Mouse (Mus musculus): ENCODE measurements around the gene Cblb. TPM values are rescaled to one million over a fixed set of nuclear protein-coding genes. Genes with fewer than 3 reads are reported as not detected.
A peak's percentile ranks its signal among the peaks of the same experiment; 100 is the strongest.

The Cblb gene
- total and polyA plus RNA-seq, 2 experiments: 2.5 to 6.9 TPM

DNA sequence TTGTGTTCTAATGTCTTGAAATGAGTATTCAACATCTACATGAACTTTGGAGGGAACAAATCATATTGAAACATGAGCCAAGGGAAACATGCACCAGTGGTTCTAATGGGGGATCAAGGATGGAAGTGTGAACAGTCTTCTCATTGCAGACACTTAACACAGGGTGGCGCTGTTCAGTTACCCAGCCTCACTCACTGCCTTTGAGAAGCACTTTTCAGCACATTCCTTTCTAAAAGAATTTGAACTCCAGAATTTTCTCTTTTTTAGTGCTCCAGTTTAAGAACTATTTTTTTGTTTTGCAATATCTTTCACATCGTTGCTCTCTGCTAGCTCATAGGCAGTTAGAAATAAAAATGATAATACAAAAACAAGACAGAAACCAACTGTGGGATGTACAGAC is 188.0 kb downstream of the Cblb start:
- no peaks in the 10 kb centered on the region for H3K27me3 ChIP-seq (ENCODE audit: control insufficient read depth, insufficient read depth, low read length)
- DNase-seq (ENCODE audit: extremely low read depth, low read depth, low spot score): peak; percentile 41
- TF ChIP-seq CTCF (IDR thresholded peaks at IDR 0.05; ENCODE audit: low read depth, low read length): peak; percentile 72
- TF ChIP-seq POLR2A (IDR thresholded peaks at IDR 0.05; ENCODE audit: extremely low read depth, insufficient read depth, low read length): no peak
- 21% methylated on average over 2 of the region's 2 CpGs for WGBS
- no peak overlapping the region for H3K9ac ChIP-seq (ENCODE audit: low read depth, low read length)
- no peak overlapping the region for H3K4me3 ChIP-seq (ENCODE audit: insufficient read depth, low read depth, low read length)
- H3K79me2 ChIP-seq (ENCODE audit: control insufficient read depth, insufficient read depth, low read length): no peaks in the 10 kb centered on the region
- H3K4me1 ChIP-seq (ENCODE audit: control insufficient read depth, insufficient read depth, low read length): no peaks in the 10 kb centered on the region
- no peak overlapping the region for H3K27ac ChIP-seq (replicated peaks; ENCODE audit: insufficient read depth, low read depth, low read length)
- H3K36me3 ChIP-seq (ENCODE audit: control insufficient read depth, insufficient read depth, low read length): no peaks in the 10 kb centered on the region

DNA sequence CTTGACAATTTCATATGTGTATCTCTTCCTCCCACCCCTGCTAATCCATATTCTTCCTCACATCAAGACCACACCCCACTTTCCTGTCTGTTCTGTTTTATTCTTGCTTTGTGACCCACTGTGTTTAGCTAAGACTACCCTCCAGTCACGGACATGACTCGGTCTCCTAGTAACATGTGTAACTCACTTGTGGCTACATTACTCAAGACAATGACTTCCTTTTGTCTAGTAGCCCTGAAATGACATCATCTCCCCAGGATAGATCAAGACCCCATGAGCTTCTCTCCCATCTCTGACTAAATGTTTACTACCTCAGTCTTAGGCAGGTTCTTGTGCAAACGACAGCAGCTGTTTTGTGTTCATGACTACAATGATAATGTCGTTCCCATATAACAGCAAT is 191.9 kb downstream of the Cblb start:
- WGBS: 82% methylated on average over 4 of the region's 4 CpGs
- H3K4me1 ChIP-seq (ENCODE audit: control insufficient read depth, insufficient read depth, low read length): 0 out of 2 replicates have a peak, but pooled peaks cover 3% of the 10 kb centered on the region
- H3K79me2 ChIP-seq (ENCODE audit: control insufficient read depth, insufficient read depth, low read length): no peaks in the 10 kb centered on the region
- DNase-seq (ENCODE audit: extremely low read depth, low read depth, low spot score): no peak
- H3K9ac ChIP-seq (ENCODE audit: low read depth, low read length): no peak overlapping the region
- H3K36me3 ChIP-seq (ENCODE audit: control insufficient read depth, insufficient read depth, low read length): no peaks in the 10 kb centered on the region
- TF ChIP-seq POLR2A (IDR thresholded peaks at IDR 0.05; ENCODE audit: extremely low read depth, insufficient read depth, low read length) (no peak), CTCF (IDR thresholded peaks at IDR 0.05; ENCODE audit: low read depth, low read length) (no peak)
- H3K4me3 ChIP-seq (ENCODE audit: insufficient read depth, low read depth, low read length): no peak overlapping the region
- H3K27me3 ChIP-seq (ENCODE audit: control insufficient read depth, insufficient read depth, low read length): no peaks in the 10 kb centered on the region
- H3K27ac ChIP-seq (replicated peaks; ENCODE audit: insufficient read depth, low read depth, low read length): no peak overlapping the region

DNA sequence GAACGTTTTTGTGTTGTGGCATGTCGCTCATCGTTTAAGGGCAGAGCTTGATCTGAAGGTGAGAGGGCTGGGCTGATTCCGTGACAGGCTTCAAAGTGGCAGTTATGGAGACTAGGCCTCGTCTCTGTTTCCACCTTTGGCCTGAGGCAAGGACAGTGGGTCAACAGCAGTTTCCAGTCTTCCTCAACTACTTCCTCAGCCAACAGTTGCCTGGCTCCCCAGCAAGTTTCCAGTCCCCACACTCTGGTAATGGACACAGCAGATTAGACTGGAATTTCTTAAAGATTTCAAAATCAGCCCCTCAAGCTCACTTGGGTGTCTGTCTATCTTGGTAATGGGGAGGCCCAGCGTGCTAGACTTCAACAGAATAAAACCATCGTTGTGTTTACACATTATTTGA is 198.4 kb downstream of the Cblb start:
- H3K79me2 ChIP-seq (ENCODE audit: control insufficient read depth, insufficient read depth, low read length): no peaks in the 10 kb centered on the region
- no peak overlapping the region for H3K27ac ChIP-seq (replicated peaks; ENCODE audit: insufficient read depth, low read depth, low read length)
- H3K27me3 ChIP-seq (ENCODE audit: control insufficient read depth, insufficient read depth, low read length): no peaks in the 10 kb centered on the region
- 0 out of 2 replicates have a peak, but pooled peaks cover 3% of the 10 kb centered on the region for H3K4me1 ChIP-seq (ENCODE audit: control insufficient read depth, insufficient read depth, low read length)
- DNase-seq (ENCODE audit: extremely low read depth, low read depth, low spot score): no peak
- no peaks in the 10 kb centered on the region for H3K36me3 ChIP-seq (ENCODE audit: control insufficient read depth, insufficient read depth, low read length)
- no peak overlapping the region for H3K4me3 ChIP-seq (ENCODE audit: insufficient read depth, low read depth, low read length)
- TF ChIP-seq POLR2A (IDR thresholded peaks at IDR 0.05; ENCODE audit: extremely low read depth, insufficient read depth, low read length) (no peak), CTCF (IDR thresholded peaks at IDR 0.05; ENCODE audit: low read depth, low read length) (no peak)
- H3K9ac ChIP-seq (ENCODE audit: low read depth, low read length): no peak overlapping the region
- WGBS: 83% methylated on average over 7 of the region's 7 CpGs

DNA sequence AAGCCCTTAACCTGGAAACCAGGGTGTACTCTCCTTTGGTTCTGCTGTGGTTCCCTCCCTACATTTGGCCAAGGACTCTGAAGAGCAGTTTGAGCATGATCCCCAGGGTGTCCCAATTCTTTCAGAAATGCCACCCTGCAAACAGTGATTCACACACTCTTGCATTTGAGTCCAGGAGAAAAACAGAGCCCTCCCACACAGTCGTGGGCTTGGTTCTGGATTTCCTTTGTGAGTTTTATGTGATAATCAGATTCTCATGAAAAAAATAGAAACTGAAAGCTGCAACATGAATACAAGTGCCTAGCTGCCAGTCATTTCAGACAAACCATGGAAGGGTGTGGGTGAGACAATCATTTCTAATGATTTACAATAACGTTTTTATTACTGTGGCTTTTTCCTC is 198.9 kb downstream of the Cblb start:
- Histone ChIP-seq H3K79me2 (ENCODE audit: control insufficient read depth, insufficient read depth, low read length) (no peaks in the 10 kb centered on the region), H3K9ac (ENCODE audit: low read depth, low read length) (no peak overlapping the region), H3K4me1 (ENCODE audit: control insufficient read depth, insufficient read depth, low read length) (0 out of 2 replicates have a peak, but pooled peaks cover 3% of the 10 kb centered on the region), H3K4me3 (ENCODE audit: insufficient read depth, low read depth, low read length) (no peak overlapping the region), H3K36me3 (ENCODE audit: control insufficient read depth, insufficient read depth, low read length) (no peaks in the 10 kb centered on the region), H3K27me3 (ENCODE audit: control insufficient read depth, insufficient read depth, low read length) (no peaks in the 10 kb centered on the region), H3K27ac (replicated peaks; ENCODE audit: insufficient read depth, low read depth, low read length) (no peak overlapping the region)
- no peak for DNase-seq (ENCODE audit: extremely low read depth, low read depth, low spot score)
- WGBS: 60% methylated on average over 2 of the region's 2 CpGs
- no peak for TF ChIP-seq POLR2A (IDR thresholded peaks at IDR 0.05; ENCODE audit: extremely low read depth, insufficient read depth, low read length)
- TF ChIP-seq CTCF (IDR thresholded peaks at IDR 0.05; ENCODE audit: low read depth, low read length): no peak

DNA sequence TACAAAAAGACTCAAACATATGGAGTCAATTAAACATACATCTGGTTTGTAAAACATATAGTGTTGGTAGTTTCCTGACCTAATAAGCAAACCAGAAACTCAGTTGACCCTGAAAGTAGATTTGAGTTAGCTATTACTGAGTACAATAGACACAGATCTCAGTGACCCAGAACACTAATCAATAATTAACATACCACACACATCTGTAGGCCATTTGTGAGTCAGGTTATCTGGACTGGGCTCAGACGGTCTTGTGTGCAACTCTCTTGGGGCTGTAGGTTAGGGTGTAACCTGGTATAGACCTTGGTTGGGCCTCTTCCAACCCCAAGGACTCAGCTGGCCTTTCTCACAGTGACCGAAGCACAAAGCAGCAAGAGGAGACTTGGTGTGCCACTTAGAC is 211.1 kb downstream of the Cblb start:
- TF ChIP-seq CTCF (IDR thresholded peaks at IDR 0.05; ENCODE audit: low read depth, low read length) (no peak), POLR2A (IDR thresholded peaks at IDR 0.05; ENCODE audit: extremely low read depth, insufficient read depth, low read length) (no peak)
- no peaks in the 10 kb centered on the region for H3K79me2 ChIP-seq (ENCODE audit: control insufficient read depth, insufficient read depth, low read length)
- peaks cover 3% of the 10 kb centered on the region; the same call in 1 of the 2 replicates for H3K4me1 ChIP-seq (ENCODE audit: control insufficient read depth, insufficient read depth, low read length)
- H3K27ac ChIP-seq (replicated peaks; ENCODE audit: insufficient read depth, low read depth, low read length): no peak overlapping the region
- no peak overlapping the region for H3K4me3 ChIP-seq (ENCODE audit: insufficient read depth, low read depth, low read length)
- no peaks in the 10 kb centered on the region for H3K36me3 ChIP-seq (ENCODE audit: control insufficient read depth, insufficient read depth, low read length)
- WGBS: 48% methylated on average over 2 of the region's 2 CpGs
- H3K9ac ChIP-seq (ENCODE audit: low read depth, low read length): no peak overlapping the region
- H3K27me3 ChIP-seq (ENCODE audit: control insufficient read depth, insufficient read depth, low read length): no peaks in the 10 kb centered on the region
- peak; percentile 64 for DNase-seq (ENCODE audit: extremely low read depth, low read depth, low spot score)

DNA sequence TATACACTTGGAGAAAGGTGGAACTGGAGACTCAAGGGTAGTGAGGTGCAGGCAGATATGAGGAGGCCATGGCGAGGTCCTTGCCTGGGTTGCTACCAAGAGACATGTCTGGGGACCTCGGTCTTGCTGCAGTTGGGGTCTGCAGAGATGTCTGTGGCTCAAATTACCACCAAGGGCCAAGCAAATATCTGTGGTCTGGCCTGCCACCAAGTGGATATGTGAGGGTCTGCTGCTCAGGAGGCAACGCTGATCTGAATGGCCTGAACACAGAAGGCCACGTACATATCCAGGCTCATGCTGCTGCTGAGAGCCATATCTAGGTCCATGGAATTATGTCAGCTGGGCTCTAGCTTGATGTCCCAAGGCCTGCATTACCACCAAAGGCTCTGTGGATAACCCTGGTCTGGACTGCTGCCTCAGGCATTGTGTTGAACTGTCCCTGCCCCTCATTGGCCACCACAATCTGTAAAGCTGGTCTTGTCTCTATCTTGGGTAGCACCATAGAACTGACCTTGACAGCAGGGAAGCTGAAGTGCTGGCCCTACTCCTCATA is 212.5 kb downstream of the Cblb start:
- no peak for DNase-seq (ENCODE audit: extremely low read depth, low read depth, low spot score)
- Histone ChIP-seq H3K79me2 (ENCODE audit: control insufficient read depth, insufficient read depth, low read length) (no peaks in the 10 kb centered on the region), H3K27ac (replicated peaks; ENCODE audit: insufficient read depth, low read depth, low read length) (no peak overlapping the region), H3K9ac (ENCODE audit: low read depth, low read length) (no peak overlapping the region), H3K27me3 (ENCODE audit: control insufficient read depth, insufficient read depth, low read length) (no peaks in the 10 kb centered on the region), H3K36me3 (ENCODE audit: control insufficient read depth, insufficient read depth, low read length) (no peaks in the 10 kb centered on the region), H3K4me1 (ENCODE audit: control insufficient read depth, insufficient read depth, low read length) (peaks cover 3% of the 10 kb centered on the region; the same call in 1 of the 2 replicates), H3K4me3 (ENCODE audit: insufficient read depth, low read depth, low read length) (no peak overlapping the region)
- WGBS: 83% methylated on average over 4 of the region's 4 CpGs
- no peak for TF ChIP-seq CTCF (IDR thresholded peaks at IDR 0.05; ENCODE audit: low read depth, low read length)
- TF ChIP-seq POLR2A (IDR thresholded peaks at IDR 0.05; ENCODE audit: extremely low read depth, insufficient read depth, low read length): no peak
